Mouse (Mus musculus) liver, embryonic 14.5 days (tissue): ENCODE measurements around the gene Tas2r143. TPM values are rescaled to one million over a fixed set of nuclear protein-coding genes. Genes with fewer than 3 reads are reported as not detected.

Experiments used
- ATAC-seq: fragments of 200-750 bp; cut with Nextera tagmentation; 2 replicates; pipeline ENCODE4 v1.8.0; 2017; ENCODE audit warnings: moderate number of reproducible peaks, mild to moderate bottlenecking, moderate library complexity; ENCODE audit not compliant: insufficient read depth
- DNase-seq, 3 experiments: peaks; one replicate each; pipeline ENCODE4 v3.0.0-alpha.2; 2012 to 2013; ENCODE audit warnings: low read depth in 3 of 3, low spot score in 3 of 3
- H3K27ac ChIP-seq: fragments of 300-500 bp; sonication (generic); 2 replicates; pipeline ENCODE4 v1.5.1; 2014; ENCODE audit warnings: moderate library complexity, mild to moderate bottlenecking, control low read depth, inconsistent platforms
- H3K27me3 ChIP-seq: fragments of 300-500 bp; sonication (generic); 2 replicates; pipeline ENCODE4 v1.6.1; 2014; ENCODE audit warnings: mild to moderate bottlenecking, low read length, moderate library complexity; ENCODE audit not compliant: control insufficient read depth, insufficient read depth
- H3K36me3 ChIP-seq: fragments of 300-500 bp; sonication (generic); replicated peaks from 2 replicates; pipeline ENCODE4 v1.6.1; 2014; ENCODE audit warnings: low read depth; ENCODE audit not compliant: control insufficient read depth, insufficient read depth
- H3K4me1 ChIP-seq, 2 experiments: fragments of 200-500 bp in 1 of 2; fragments of 300-500 bp in 1 of 2; sonication (generic) in 1 of 2; replicated peaks; 2 replicates each; pipeline ENCODE4 v1.6.1; 2012 to 2014; ENCODE audit warnings: antibody characterized with exemption in 1 of 2, inconsistent platforms in 1 of 2, low read length in 1 of 2; ENCODE audit not compliant: control insufficient read depth in 2 of 2, insufficient read depth in 2 of 2
- H3K4me2 ChIP-seq: fragments of 300-500 bp; sonication (generic); 2 replicates; pipeline ENCODE4 v1.6.1; 2014; ENCODE audit warnings: low read depth, mild to moderate bottlenecking, control low read depth, moderate library complexity
- H3K4me3 ChIP-seq, 2 experiments: fragments of 200-500 bp in 1 of 2; fragments of 300-500 bp in 1 of 2; sonication (generic) in 1 of 2; 2 replicates each; pipeline ENCODE4 v1.5.1; 2012 to 2014; ENCODE audit warnings: low read depth in 2 of 2, low read length in 2 of 2, mild to moderate bottlenecking in 2 of 2, control low read depth in 1 of 2, inconsistent platforms in 1 of 2, moderate library complexity in 1 of 2; ENCODE audit not compliant: insufficient read depth in 1 of 2
- H3K9ac ChIP-seq: fragments of 300-500 bp; sonication (generic); replicated peaks from 2 replicates; pipeline ENCODE4 v1.6.1; 2014; ENCODE audit warnings: mild to moderate bottlenecking, control low read depth, moderate library complexity
- H3K9me3 ChIP-seq: fragments of 300-500 bp; sonication (generic); 2 replicates; pipeline ENCODE4 v1.6.1; 2016; ENCODE audit warnings: low read length, mixed read lengths; ENCODE audit not compliant: control insufficient read depth
- CTCF ChIP-seq: IDR thresholded peaks from 2 replicates; pipeline ENCODE4 v1.5.1; 2016; ENCODE audit warnings: antibody characterized with exemption, low read depth, control low read depth
- EP300 ChIP-seq: IDR thresholded peaks from 2 replicates; pipeline ENCODE4 v1.6.1; 2016; ENCODE audit warnings: antibody characterized with exemption, low read depth
- WGBS: fragments of 180-500 bp; shearing (Covaris S2); extraction: QIAGEN DNeasy Blood & Tissue Kit; methylation state at CpG from one replicate; pipeline ENCODE4 v1.1.7; 2014; ENCODE audit not compliant: insufficient replicate concordance; 5-methylcytosine and 5-hydroxymethylcytosine counted together
- polyA plus RNA-seq, 2 experiments: library from polyadenylated mRNA; depleted of rRNA in 1 of 2; stranded (reverse) in 1 of 2; unstranded in 1 of 2; fragments of >200 nt; fragmentation: Nextera tagmentation in 1 of 2; extraction: Ambion mirVana in 1 of 2; gene quantifications; 2 replicates each; pipeline versions ENCODE4 v1.2.1 to v1.2.3; 2012 to 2014

The Tas2r143 gene
- polyA plus RNA-seq, 2 experiments: not detected

GRCm38 (mm10) chr6:42377280-42377679 is 22.8 kb upstream of the Tas2r143 start:
- Histone ChIP-seq H3K4me1 (peaks cover 0 to 5% of the 10 kb centered on the region in 2 experiments; a peak in 2 of 4 replicates), H3K36me3 (no peaks in the 10 kb centered on the region), H3K4me3 (no peak overlapping the region), H3K9ac (no peak overlapping the region), H3K27me3 (no peaks in the 10 kb centered on the region), H3K4me2 (no peak overlapping the region), H3K27ac (no peak overlapping the region), H3K9me3 (no peaks in the 10 kb centered on the region)
- no peak for TF ChIP-seq CTCF
- no peak for TF ChIP-seq EP300
- WGBS: 66% methylated on average over 5 of the region's 5 CpGs
- DNase-seq (no peak), ATAC-seq (no peak)

GRCm38 (mm10) chr6:42379551-42379950 is 20.5 kb upstream of the Tas2r143 start:
- Histone ChIP-seq H3K27ac (no peak overlapping the region), H3K9me3 (no peaks in the 10 kb centered on the region), H3K9ac (no peak overlapping the region), H3K4me3 (no peak overlapping the region), H3K4me1 (peaks cover 0 to 3% of the 10 kb centered on the region in 2 experiments; a peak in 1 of 4 replicates), H3K27me3 (no peaks in the 10 kb centered on the region), H3K36me3 (no peaks in the 10 kb centered on the region), H3K4me2 (no peak overlapping the region)
- no peak for TF ChIP-seq CTCF
- TF ChIP-seq EP300: no peak
- DNase-seq (no peak), ATAC-seq (no peak)
- WGBS: 53% methylated on average over 3 of the region's 3 CpGs

GRCm38 (mm10) chr6:42380416-42381144 is 19.5 kb upstream of the Tas2r143 start:
- TF ChIP-seq EP300: no peak
- TF ChIP-seq CTCF: peak; percentile 73
- DNase-seq (peak in 1 of 3 experiments; percentile 2), ATAC-seq (no peak)
- Histone ChIP-seq H3K4me1 (peaks cover 0 to 3% of the 10 kb centered on the region in 2 experiments; a peak in 1 of 4 replicates), H3K9ac (no peak overlapping the region), H3K9me3 (no peaks in the 10 kb centered on the region), H3K27ac (no peak overlapping the region), H3K4me2 (no peak overlapping the region), H3K27me3 (no peaks in the 10 kb centered on the region), H3K4me3 (no peak overlapping the region), H3K36me3 (no peaks in the 10 kb centered on the region)
- WGBS: 28% methylated on average over 8 of the region's 8 CpGs

- H3K4me2 ChIP-seq: no peak overlapping the region
- no peaks in the 10 kb centered on the region for H3K36me3 ChIP-seq
- H3K27ac ChIP-seq: no peak overlapping the region
- TF ChIP-seq CTCF (no peak), EP300 (no peak)
- peaks cover 0 to 3% of the 10 kb centered on the region in 2 experiments; a peak in 1 of 4 replicates for H3K4me1 ChIP-seq
- DNase-seq (no peak), ATAC-seq (no peak)
- no peaks in the 10 kb centered on the region for H3K9me3 ChIP-seq
- H3K9ac ChIP-seq: no peak overlapping the region
- H3K4me3 ChIP-seq: no peak overlapping the region
- no peaks in the 10 kb centered on the region for H3K27me3 ChIP-seq
- 56% methylated on average over 2 of the region's 2 CpGs for whole genome bisulfite sequencing
Observed at GRCm38 (mm10) chr6:42381221-42381620, 18.8 kb upstream of the Tas2r143 start.

GRCm38 (mm10) chr6:42381916-42382381 is 18.1 kb upstream of the Tas2r143 start:
- H3K36me3 ChIP-seq: no peaks in the 10 kb centered on the region
- no peak overlapping the region for H3K9ac ChIP-seq
- DNase-seq (no peak), ATAC-seq (peak; percentile 13; the same call in 1 of the 2 replicates)
- H3K4me1 ChIP-seq: 0 out of 4 replicates have a peak, but pooled peaks cover 0 to 3% of the 10 kb centered on the region in 2 experiments
- H3K9me3 ChIP-seq: no peaks in the 10 kb centered on the region
- TF ChIP-seq CTCF (no peak), EP300 (no peak)
- no peaks in the 10 kb centered on the region for H3K27me3 ChIP-seq
- WGBS: 46% methylated on average over 9 of the region's 9 CpGs
- no peak overlapping the region for H3K27ac ChIP-seq
- no peak overlapping the region for H3K4me2 ChIP-seq
- H3K4me3 ChIP-seq: no peak overlapping the region
